Mouse (Mus musculus) splenic B cell, adult 2 months (primary cell): Measurements from ENCODE around the gene Sox5.

Source experiments
- DNase-seq: peaks from one replicate; pipeline ENCODE4 v3.0.0-alpha.2; 2011; ENCODE audit warnings: low read depth, low spot score
- H3K27me3 ChIP-seq: 2 replicates; pipeline ENCODE4 v1.6.1; 2012; ENCODE audit warnings: mild to moderate bottlenecking, low read length, moderate library complexity, mixed read lengths; ENCODE audit not compliant: control insufficient read depth, poor library complexity, insufficient read depth, severe bottlenecking
- H3K36me3 ChIP-seq: 2 replicates; pipeline ENCODE4 v1.6.1; 2012; ENCODE audit warnings: mild to moderate bottlenecking, low read length, moderate library complexity, mixed read lengths; ENCODE audit not compliant: control insufficient read depth, poor library complexity, insufficient read depth, severe bottlenecking

The Sox5 gene

GRCm38 (mm10) chr6:144048201-144048924 is 733.4 kb downstream of the Sox5 start:
- no peak for DNase-seq
- Histone ChIP-seq H3K36me3 (no peaks in the 10 kb centered on the region), H3K27me3 (no peaks in the 10 kb centered on the region)

GRCm38 (mm10) chr6:144045503-144045902 is 736.3 kb downstream of the Sox5 start:
- no peaks in the 10 kb centered on the region for H3K27me3 ChIP-seq
- no peaks in the 10 kb centered on the region for H3K36me3 ChIP-seq
- no peak for DNase-seq

- H3K27me3 ChIP-seq = no peaks in the 10 kb centered on the region
- no peaks in the 10 kb centered on the region for H3K36me3 ChIP-seq
- DNase-seq = no peak
These were observed 737.4 kb downstream of the Sox5 start for GRCm38 (mm10) chr6:144044381-144044780.

GRCm38 (mm10) chr6:144042936-144043335 is 738.8 kb downstream of the Sox5 start:
- DNase-seq = no peak
- Histone ChIP-seq H3K36me3 (no peaks in the 10 kb centered on the region), H3K27me3 (no peaks in the 10 kb centered on the region)

GRCm38 (mm10) chr6:144041941-144042340 is 739.8 kb downstream of the Sox5 start:
- Histone ChIP-seq H3K27me3 (no peaks in the 10 kb centered on the region), H3K36me3 (no peaks in the 10 kb centered on the region)
- no peak for DNase-seq

- no peaks in the 10 kb centered on the region for H3K36me3 ChIP-seq
- no peaks in the 10 kb centered on the region for H3K27me3 ChIP-seq
- no peak for DNase-seq
These were observed 740.6 kb downstream of the Sox5 start for GRCm38 (mm10) chr6:144041188-144041587.

GRCm38 (mm10) chr6:144040349-144040748 is 741.4 kb downstream of the Sox5 start:
- Histone ChIP-seq H3K27me3 (no peaks in the 10 kb centered on the region), H3K36me3 (no peaks in the 10 kb centered on the region)
- no peak for DNase-seq

- H3K36me3 ChIP-seq = no peaks in the 10 kb centered on the region
- no peak for DNase-seq
- H3K27me3 ChIP-seq = no peaks in the 10 kb centered on the region
These were observed 742.6 kb downstream of the Sox5 start for GRCm38 (mm10) chr6:144039221-144039620.

- no peak for DNase-seq
These were observed 748.6 kb downstream of the Sox5 start for GRCm38 (mm10) chr6:144033191-144033590.

GRCm38 (mm10) chr6:144016929-144017328 is 764.8 kb downstream of the Sox5 start:
- Histone ChIP-seq H3K27me3 (no peaks in the 10 kb centered on the region), H3K36me3 (no peaks in the 10 kb centered on the region)
- no peak for DNase-seq

More at GRCm38 (mm10) chr6:144033191-144033590, 748.6 kb downstream of the Sox5 start:
- no peaks in the 10 kb centered on the region for H3K36me3 ChIP-seq
- no peaks in the 10 kb centered on the region for H3K27me3 ChIP-seq

GRCm38 (mm10) chr6:144011880-144012524 is 769.8 kb downstream of the Sox5 start:
- H3K27me3 ChIP-seq = no peaks in the 10 kb centered on the region
- no peaks in the 10 kb centered on the region for H3K36me3 ChIP-seq
- DNase-seq = no peak

GRCm38 (mm10) chr6:144010995-144011394 is 770.8 kb downstream of the Sox5 start:
- DNase-seq = no peak
- Histone ChIP-seq H3K36me3 (no peaks in the 10 kb centered on the region), H3K27me3 (no peaks in the 10 kb centered on the region)

- DNase-seq = no peak
- Histone ChIP-seq H3K36me3 (no peaks in the 10 kb centered on the region), H3K27me3 (no peaks in the 10 kb centered on the region)
These were observed 771.5 kb downstream of the Sox5 start for GRCm38 (mm10) chr6:144010285-144010684.

- Histone ChIP-seq H3K36me3 (no peaks in the 10 kb centered on the region), H3K27me3 (no peaks in the 10 kb centered on the region)
- no peak for DNase-seq
These were observed 776.6 kb downstream of the Sox5 start for GRCm38 (mm10) chr6:144005132-144005531.

- no peaks in the 10 kb centered on the region for H3K36me3 ChIP-seq
- no peak for DNase-seq
- H3K27me3 ChIP-seq = no peaks in the 10 kb centered on the region
These were observed 783.6 kb downstream of the Sox5 start for GRCm38 (mm10) chr6:143998201-143998600.
